Mouse (Mus musculus): ENCODE data around the gene Bsn.
A peak's percentile ranks its signal among the peaks of the same experiment; 100 is the strongest.

Bsn gene

GRCm38 (mm10) chr9:108189787-108190679, at the start of gene Bsn:
TSS of gene Bsn (minus strand) at chr9:108190384.
- peak; percentile 82 for DNase-seq (ENCODE audit: extremely low spot score)

- DNase-seq (ENCODE audit: extremely low spot score): no peak
Measured at GRCm38 (mm10) chr9:108239951-108240350, 49.8 kb upstream of the Bsn start.

GRCm38 (mm10) chr9:108238831-108239230, 48.6 kb upstream of the Bsn start:
- DNase-seq (ENCODE audit: extremely low spot score): no peak

GRCm38 (mm10) chr9:108238402-108238801, 48.2 kb upstream of the Bsn start:
- DNase-seq (ENCODE audit: extremely low spot score): no peak

- DNase-seq (ENCODE audit: extremely low spot score): no peak
Measured at GRCm38 (mm10) chr9:108234682-108235081, 44.5 kb upstream of the Bsn start.

- no peak for DNase-seq (ENCODE audit: extremely low spot score)
Measured at GRCm38 (mm10) chr9:108232908-108233307, 42.7 kb upstream of the Bsn start.

GRCm38 (mm10) chr9:108227911-108228649, 37.9 kb upstream of the Bsn start:
- no peak for DNase-seq (ENCODE audit: extremely low spot score)

GRCm38 (mm10) chr9:108225166-108225565, 35.0 kb upstream of the Bsn start:
- DNase-seq (ENCODE audit: extremely low spot score): no peak

GRCm38 (mm10) chr9:108223633-108224032, 33.4 kb upstream of the Bsn start:
- DNase-seq (ENCODE audit: extremely low spot score): no peak

GRCm38 (mm10) chr9:108221566-108221965, 31.4 kb upstream of the Bsn start:
- DNase-seq (ENCODE audit: extremely low spot score): no peak

GRCm38 (mm10) chr9:108220380-108220774, 30.2 kb upstream of the Bsn start:
- no peak for DNase-seq (ENCODE audit: extremely low spot score)

GRCm38 (mm10) chr9:108219766-108220379, 29.7 kb upstream of the Bsn start:
- no peak for DNase-seq (ENCODE audit: extremely low spot score)

GRCm38 (mm10) chr9:108217936-108218543, 27.9 kb upstream of the Bsn start:
- no peak for DNase-seq (ENCODE audit: extremely low spot score)

- no peak for DNase-seq (ENCODE audit: extremely low spot score)
Measured at GRCm38 (mm10) chr9:108217406-108217805, 27.2 kb upstream of the Bsn start.

- DNase-seq (ENCODE audit: extremely low spot score): peak; percentile 39
Measured at GRCm38 (mm10) chr9:108213105-108213504, 22.9 kb upstream of the Bsn start.

GRCm38 (mm10) chr9:108212426-108212825, 22.2 kb upstream of the Bsn start:
- DNase-seq (ENCODE audit: extremely low spot score): no peak

- no peak for DNase-seq (ENCODE audit: extremely low spot score)
Measured at GRCm38 (mm10) chr9:108205571-108205901, 15.4 kb upstream of the Bsn start.

GRCm38 (mm10) chr9:108204884-108205570, 14.8 kb upstream of the Bsn start:
- peak; percentile 44 for DNase-seq (ENCODE audit: extremely low spot score)

GRCm38 (mm10) chr9:108203015-108203414, 12.8 kb upstream of the Bsn start:
- peak; percentile 45 for DNase-seq (ENCODE audit: extremely low spot score)

GRCm38 (mm10) chr9:108202169-108202568, 12.0 kb upstream of the Bsn start:
- DNase-seq (ENCODE audit: extremely low spot score): no peak

GRCm38 (mm10) chr9:108201160-108201559, 11.0 kb upstream of the Bsn start:
- DNase-seq (ENCODE audit: extremely low spot score): peak; percentile 93

GRCm38 (mm10) chr9:108198621-108199020, 8.4 kb upstream of the Bsn start:
- no peak for DNase-seq (ENCODE audit: extremely low spot score)
